Mouse (Mus musculus) ES-CJ7 (cell line): ENCODE measurements at regions not wholly inside any gene's neighbourhood (a gene's known extent, or its start where the extent isn't known, plus 50 kb on each side); places are given as distances from the start of the nearest gene placed in this dataset.

Source experiments
- DNase-seq: peaks from one replicate; pipeline ENCODE4 v3.0.0; 2011; ENCODE audit warnings: low read depth, low spot score

GRCm38 (mm10) chrX:98375437-98375836 is 226.9 kb downstream of the Ar start:
- peak; percentile 10 for DNase-seq

DNA sequence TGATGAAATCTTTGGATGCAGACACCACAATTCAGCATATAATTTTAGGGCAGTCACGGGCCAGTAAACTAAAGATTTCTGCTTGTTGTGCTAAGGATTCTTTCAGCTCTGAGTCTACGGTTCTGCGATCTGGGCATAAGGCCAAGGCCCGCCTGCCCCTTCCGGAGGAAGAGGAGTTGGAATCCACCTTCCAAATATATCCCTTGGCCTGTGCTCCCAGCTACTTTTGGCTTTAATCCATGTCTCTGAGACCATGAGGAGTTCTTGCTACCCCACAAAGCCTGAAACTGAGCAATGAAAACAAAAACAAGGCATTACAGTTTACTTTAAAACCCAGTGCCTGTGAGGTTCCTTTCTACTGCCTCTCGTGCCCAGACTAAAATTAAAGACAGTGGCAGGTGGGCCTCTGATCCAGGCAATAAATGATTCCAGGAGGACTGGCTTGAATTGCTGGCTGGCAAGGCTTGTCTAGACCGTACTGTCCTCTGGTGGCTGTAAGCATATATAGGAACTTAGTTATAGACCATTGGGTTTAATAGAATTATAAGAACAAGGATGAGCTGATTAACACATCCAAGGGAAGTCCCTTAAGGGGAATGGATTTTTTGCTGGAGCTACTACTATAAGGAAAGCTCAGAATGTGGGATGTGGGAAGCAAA is 231.8 kb downstream of the Ar start:
- DNase-seq, result no peak

DNA sequence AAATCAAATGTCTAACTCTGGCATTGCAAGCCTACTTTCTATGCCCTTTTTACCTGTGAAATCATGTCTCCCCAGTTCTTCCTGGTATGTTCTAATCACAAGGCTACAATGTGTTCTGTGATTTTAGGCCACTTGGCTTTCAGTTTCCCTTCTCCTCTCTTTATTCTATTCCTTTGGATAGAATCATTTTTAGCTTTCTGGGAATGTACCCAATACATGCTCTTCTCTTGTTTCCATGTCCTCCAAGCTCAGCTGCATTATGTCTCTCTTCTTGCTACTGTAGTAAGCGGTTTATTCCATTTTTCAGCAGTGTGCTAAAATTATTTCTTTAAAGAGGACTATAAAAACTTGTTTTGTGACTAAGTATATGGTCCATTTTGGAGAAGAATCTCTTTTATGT is 235.4 kb downstream of the Ar start:
- DNase-seq, result no peak

GRCm38 (mm10) chrX:98392376-98392775 is 243.8 kb downstream of the Ar start:
- DNase-seq, result no peak

- no peak for DNase-seq
These were observed 260.5 kb downstream of the Ar start for GRCm38 (mm10) chrX:98409090-98409489.

DNA sequence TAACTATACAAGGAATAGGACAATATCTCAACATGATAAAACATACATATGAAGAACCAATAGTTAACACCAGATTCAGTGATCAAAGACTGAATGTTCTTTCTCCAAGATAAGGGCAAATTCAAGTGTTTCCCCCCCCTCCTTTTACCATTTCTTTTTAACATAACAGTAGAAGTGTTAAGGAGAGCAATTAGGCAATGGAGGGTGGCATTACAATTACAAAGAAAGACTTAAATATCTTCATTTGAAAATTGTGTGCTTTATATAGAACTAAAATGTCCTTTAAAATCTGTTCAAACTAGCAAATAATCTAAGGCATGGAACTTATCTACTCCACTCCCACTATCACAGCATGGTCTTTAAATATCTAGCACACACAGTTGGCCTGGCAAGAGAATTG is 270.9 kb downstream of the Ar start:
- peak; percentile 55 for DNase-seq

DNA sequence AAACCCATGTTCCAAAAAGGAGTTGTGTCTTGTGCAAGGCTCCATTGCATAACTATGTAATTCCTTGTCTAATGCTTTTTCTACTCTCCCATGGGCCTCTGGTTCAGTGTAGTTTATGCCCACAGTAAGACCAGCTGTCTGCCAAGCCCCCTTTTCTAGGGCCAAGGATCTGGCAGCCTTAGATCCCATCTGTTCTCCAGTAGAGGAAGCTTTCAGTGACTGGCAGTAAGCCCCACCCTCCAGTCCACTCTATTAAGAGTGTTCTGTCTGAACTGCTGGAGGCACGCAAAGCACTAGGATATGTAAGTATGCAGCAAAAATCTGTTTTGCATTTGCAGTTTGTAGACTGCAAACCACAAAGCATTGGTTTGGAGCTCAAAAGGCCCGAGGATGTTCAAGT is 303.5 kb downstream of the Ar start:
- no peak for DNase-seq

DNA sequence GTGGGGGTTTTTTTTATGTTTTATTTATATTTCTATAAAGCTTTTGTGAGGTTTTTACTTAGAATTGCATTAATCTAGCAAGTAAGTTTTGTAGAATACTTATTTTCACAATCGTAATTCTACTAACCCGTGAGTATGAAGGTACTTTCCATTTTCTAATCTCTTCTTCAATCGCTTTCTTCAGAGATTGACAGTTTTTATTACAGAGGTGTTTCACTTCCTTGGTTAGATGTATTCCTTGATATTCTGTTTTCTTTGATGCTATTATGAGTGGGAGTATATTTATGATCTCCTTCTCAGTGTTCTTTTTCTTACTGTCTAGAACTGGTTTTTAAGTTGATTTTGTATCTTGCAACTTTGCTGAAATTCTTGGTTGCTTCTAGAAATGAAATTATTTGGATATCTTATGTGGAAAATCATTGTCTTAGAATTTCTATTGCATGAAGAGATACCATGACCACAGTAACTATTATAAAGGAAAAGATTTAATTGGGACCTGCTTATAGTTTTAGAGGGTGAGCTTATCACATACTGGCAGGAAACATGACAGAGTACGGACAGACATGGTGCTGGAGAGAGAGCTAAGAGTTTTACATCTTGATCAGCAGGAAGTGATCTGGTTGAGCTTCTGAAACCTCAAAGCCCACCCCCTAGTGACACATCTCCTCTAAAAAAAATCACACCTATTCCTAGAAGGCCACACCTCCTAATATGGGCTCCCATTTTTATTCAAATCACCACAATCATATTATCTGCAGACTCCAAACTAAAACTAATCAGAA is 328.1 kb downstream of the Ar start:
- DNase-seq, result no peak
